Mouse (Mus musculus) lung, postnatal 10 days (tissue): ENCODE data around the gene Il1r2.

Source experiments
- DNase-seq: peaks from one replicate; pipeline ENCODE4 v3.0.0; 2021

Il1r2 gene

GRCm38 (mm10) chr1:40063409-40063808 is 10.5 kb upstream of the Il1r2 start:
- DNase-seq: no peak

- no peak for DNase-seq
Measured at GRCm38 (mm10) chr1:40064508-40064907, 9.4 kb upstream of the Il1r2 start.

- DNase-seq: no peak
Measured at GRCm38 (mm10) chr1:40072558-40072957, 1.3 kb upstream of the Il1r2 start.

GRCm38 (mm10) chr1:40077328-40077727 is 3.4 kb downstream of the Il1r2 start:
- DNase-seq: no peak

- no peak for DNase-seq
Measured at GRCm38 (mm10) chr1:40081041-40081440, 7.2 kb downstream of the Il1r2 start.

GRCm38 (mm10) chr1:40084386-40084785 is 10.5 kb downstream of the Il1r2 start:
- no peak for DNase-seq

- DNase-seq: peak; percentile 82
Measured at GRCm38 (mm10) chr1:40085403-40086182, 11.7 kb downstream of the Il1r2 start.

- DNase-seq: no peak
Measured at GRCm38 (mm10) chr1:40091160-40091559, 17.3 kb downstream of the Il1r2 start.

- no peak for DNase-seq
Measured at GRCm38 (mm10) chr1:40092541-40092940, 18.7 kb downstream of the Il1r2 start.

- peak; percentile 24 for DNase-seq
Measured at GRCm38 (mm10) chr1:40094601-40095304, 20.9 kb downstream of the Il1r2 start.

- no peak for DNase-seq
Measured at GRCm38 (mm10) chr1:40095585-40095984, 21.7 kb downstream of the Il1r2 start.

GRCm38 (mm10) chr1:40106306-40106705 is 32.4 kb downstream of the Il1r2 start:
- no peak for DNase-seq

- peak; percentile 25 for DNase-seq
Measured at GRCm38 (mm10) chr1:40106719-40107118, 32.8 kb downstream of the Il1r2 start.

GRCm38 (mm10) chr1:40107971-40108749 is 34.3 kb downstream of the Il1r2 start:
- DNase-seq: no peak

- no peak for DNase-seq
Measured at GRCm38 (mm10) chr1:40109736-40110135, 35.9 kb downstream of the Il1r2 start.

GRCm38 (mm10) chr1:40115271-40115670 is 41.4 kb downstream of the Il1r2 start:
- peak; percentile 72 for DNase-seq

- peak; percentile 93 for DNase-seq
Measured at GRCm38 (mm10) chr1:40116422-40116821, 42.5 kb downstream of the Il1r2 start.

- DNase-seq: peak; percentile 45
Measured at GRCm38 (mm10) chr1:40117565-40117964, 43.7 kb downstream of the Il1r2 start.

GRCm38 (mm10) chr1:40124237-40124636 is 50.4 kb downstream of the Il1r2 start:
- no peak for DNase-seq

GRCm38 (mm10) chr1:40128481-40128880 is 54.6 kb downstream of the Il1r2 start:
- DNase-seq: no peak

- no peak for DNase-seq
Measured at GRCm38 (mm10) chr1:40129321-40129720, 55.4 kb downstream of the Il1r2 start.

GRCm38 (mm10) chr1:40131631-40132030 is 57.8 kb downstream of the Il1r2 start:
- DNase-seq: peak; percentile 43

GRCm38 (mm10) chr1:40132721-40133120 is 58.8 kb downstream of the Il1r2 start:
- no peak for DNase-seq
